ENCODE assay signal across 30 mouse cellular contexts in genomic region chr11:96175511-96175910, GRCm38 (mm10). TPM values are rescaled to one million over a fixed set of nuclear protein-coding genes. Genes with fewer than 3 reads are reported as not detected.
DNase-seq lines count a peak whose midpoint lies in the region; ATAC-seq and TF ChIP-seq lines count a peak whose summit lies in the region.
"Had no signal": no experiment of that assay in that cellular context is flagged by ENCODE, and none has a peak within 500 bp of the region (broad histone marks: within the 10 kb centered on the region; RNA-seq: fewer than 3 reads in every experiment).

No protein-coding gene starts in this region.

- ATAC-seq in midbrain, embryonic 15.5 days (replicated peaks), result no peak
- ATAC-seq: forebrain, embryonic 14.5 days; forebrain, postnatal 0 days; hindbrain, postnatal 0 days; inflammation-experienced regulatory T-cells, adult 6 months; intestine, embryonic 16.5 days had no signal

- peaks cover 100% of the 10 kb centered on the region for H3K27me3 ChIP-seq in midbrain, embryonic 10.5 days (ENCODE audit: low read depth, poor library complexity, severe bottlenecking)
- peaks cover 97% of the 10 kb centered on the region for H3K27me3 ChIP-seq in midbrain, embryonic 15.5 days (replicated peaks)
- peaks cover 98% of the 10 kb centered on the region for H3K27me3 ChIP-seq in E14TG2a.4 (ENCODE audit: insufficient read depth, low read length)

- no peak overlapping the region for H3K9ac ChIP-seq in midbrain, embryonic 15.5 days
- H3K9ac ChIP-seq: forebrain, postnatal 0 days; hindbrain, embryonic 13.5 days had no signal

- DNase-seq in embryo, embryonic 9.5 days (ENCODE audit: extremely low spot score), result peak; percentile 47
- no peak for DNase-seq in embryo, embryonic 10 days (ENCODE audit: low spot score)
- DNase-seq in midbrain, embryonic 10.5 days (ENCODE audit: low spot score), result peak; percentile 51
- DNase-seq in R1 (ENCODE audit: low read depth, low spot score), result peak; percentile 14
- DNase-seq in urinary bladder, adult 18-20 months (ENCODE audit: low spot score in 2 of 2), result no peak
- no peak for DNase-seq in cerebellum, postnatal 14 days
- DNase-seq: adrenal gland, postnatal 10 days; adrenal gland, postnatal 36 days; B cell, adult 2 months; cerebellum, adult 18-20 months; cerebellum, adult 9-10 months; cerebellum, postnatal 25 days; forebrain, postnatal 0 days; gastrocnemius, adult 2 months; gastrocnemius, postnatal 14 days; heart, adult 11 months had no signal

- no peak overlapping the region for H3K27ac ChIP-seq in midbrain, embryonic 10.5 days (replicated peaks)
- H3K27ac ChIP-seq in midbrain, embryonic 15.5 days, result no peak overlapping the region
- H3K27ac ChIP-seq: forebrain, embryonic 10.5 days; gastrocnemius, adult 2 months; hindbrain, embryonic 13.5 days; hindbrain, postnatal 0 days had no signal

- under 1% methylated on average over 17 of the region's 17 CpGs for WGBS in midbrain, embryonic 10.5 days
- WGBS in midbrain, embryonic 15.5 days, result under 1% methylated on average over 17 of the region's 17 CpGs

- H3K9me3 ChIP-seq in midbrain, embryonic 10.5 days (replicated peaks), result no peaks in the 10 kb centered on the region
- no peaks in the 10 kb centered on the region for H3K9me3 ChIP-seq in midbrain, embryonic 15.5 days
- peaks cover 3% of the 10 kb centered on the region for H3K9me3 ChIP-seq in E14TG2a.4 (ENCODE audit: low read length)
- H3K9me3 ChIP-seq: forebrain, embryonic 10.5 days; hindbrain, embryonic 13.5 days had no signal

- no peak overlapping the region for H3K4me3 ChIP-seq in midbrain, embryonic 10.5 days
- H3K4me3 ChIP-seq in midbrain, embryonic 15.5 days, result no peak overlapping the region
- H3K4me3 ChIP-seq in E14TG2a.4 (replicated peaks; ENCODE audit: low read length), result 0 out of 2 replicates have a peak overlapping the region, but pooled peaks have one; percentile 23
- H3K4me3 ChIP-seq: forebrain, embryonic 10.5 days; gastrocnemius, adult 2 months; hindbrain, embryonic 13.5 days had no signal

- H3K4me1 ChIP-seq in midbrain, embryonic 10.5 days, result peaks cover 6% of the 10 kb centered on the region
- H3K4me1 ChIP-seq in midbrain, embryonic 15.5 days, result no peaks in the 10 kb centered on the region
- H3K4me1 ChIP-seq in E14TG2a.4 (replicated peaks; ENCODE audit: low read depth, low read length), result peaks cover 48% of the 10 kb centered on the region
- H3K4me1 ChIP-seq: hindbrain, embryonic 13.5 days had no signal

- TF ChIP-seq CTCF in E14TG2a.4 (conservative IDR thresholded peaks at IDR 0.05; ENCODE audit: low read length), result no peak

- H3K36me3 ChIP-seq in midbrain, embryonic 10.5 days, result no peaks in the 10 kb centered on the region
- H3K36me3 ChIP-seq in midbrain, embryonic 15.5 days (replicated peaks), result no peaks in the 10 kb centered on the region
- H3K36me3 ChIP-seq in E14TG2a.4 (ENCODE audit: insufficient read depth, low read length), result no peaks in the 10 kb centered on the region
- H3K36me3 ChIP-seq: forebrain, embryonic 10.5 days; hindbrain, embryonic 13.5 days had no signal

- no peak overlapping the region for H3K4me2 ChIP-seq in midbrain, embryonic 15.5 days
- H3K4me2 ChIP-seq: heart, embryonic 11.5 days; hindbrain, embryonic 13.5 days had no signal

RNA-seq across cellular contexts. Expression of gene Hoxb13, which starts 18.6 kb away (rescaled TPM):
- not detected in 2 replicates for polyA plus RNA-seq in midbrain, embryonic 10.5 days (2016; fragmentation: Nextera tagmentation; extraction: Ambion mirVana)
- polyA plus RNA-seq in midbrain, embryonic 15.5 days (2015; fragmentation: Nextera tagmentation; extraction: Ambion mirVana), result not detected in 2 replicates
- polyA plus RNA-seq: embryonic facial prominence, embryonic 11.5 days; embryonic facial prominence, embryonic 14.5 days; forebrain, embryonic 10.5 days; forebrain, embryonic 14.5 days; forebrain, postnatal 0 days; frontal cortex, adult 2 months; heart, embryonic 11.5 days; heart, embryonic 14.5 days; heart, postnatal 0 days; hindbrain, embryonic 13.5 days; hindbrain, postnatal 0 days; inflammation-experienced regulatory T-cells, adult 6 months had no signal

RNA-seq across cellular contexts. Expression of gene Ttll6, which starts 41.9 kb away (rescaled TPM):
- polyA plus RNA-seq in midbrain, embryonic 10.5 days (2016; fragmentation: Nextera tagmentation; extraction: Ambion mirVana), result not detected in 2 replicates
- polyA plus RNA-seq in midbrain, embryonic 15.5 days (2015; fragmentation: Nextera tagmentation; extraction: Ambion mirVana), result 0.14 and 0.26 TPM in 2 replicates
- polyA plus RNA-seq: embryonic facial prominence, embryonic 11.5 days; forebrain, embryonic 10.5 days; heart, embryonic 11.5 days; heart, embryonic 14.5 days; heart, postnatal 0 days; inflammation-experienced regulatory T-cells, adult 6 months had no signal

Comparison
In these comparisons a context has a peak if more than half of its experiments do, and no peak if none do; other contexts are left out.
1. DNase-seq: peak in embryo, embryonic 9.5 days (single experiment), midbrain, embryonic 10.5 days (single experiment) and R1 (single experiment); none in embryo, embryonic 10 days (single experiment), urinary bladder, adult 18-20 months (0 of 2) and cerebellum, postnatal 14 days (0 of 2).